Mouse (Mus musculus): ENCODE measurements at regions not wholly inside any gene's neighbourhood (a gene's known extent, or its start where the extent isn't known, plus 50 kb on each side); places are given as distances from the start of the nearest gene placed in this dataset.

GRCm38 (mm10) chr12:17085209-17085574 is 73.7 kb upstream of the 2410004P03Rik start:
- no peaks in the 10 kb centered on the region for H3K27me3 ChIP-seq (ENCODE audit: control insufficient read depth, insufficient read depth, insufficient read length)

GRCm38 (mm10) chr12:17084499-17085208 is 73.1 kb upstream of the 2410004P03Rik start:
- no peak for TF ChIP-seq MYOD1 (IDR thresholded peaks at IDR 0.05; ENCODE audit: control insufficient read depth, insufficient read length, low read depth)
- TF ChIP-seq MAX (IDR thresholded peaks at IDR 0.05): no peak
- TF ChIP-seq FOSL1 (IDR thresholded peaks at IDR 0.05; ENCODE audit: insufficient read depth, low read length, poor library complexity, severe bottlenecking): no peak
- no peak for TF ChIP-seq MYOG (IDR thresholded peaks at IDR 0.05; ENCODE audit: control insufficient read depth, extremely low read depth, insufficient read length)
- no peak for TF ChIP-seq CEBPB (IDR thresholded peaks at IDR 0.05; ENCODE audit: low read depth)
- TF ChIP-seq USF1 (IDR thresholded peaks at IDR 0.05; ENCODE audit: low read depth): no peak

More at GRCm38 (mm10) chr12:17085209-17085574, 73.7 kb upstream of the 2410004P03Rik start:
- Histone ChIP-seq H3K36me3 (ENCODE audit: control insufficient read depth, insufficient read depth) (no peaks in the 10 kb centered on the region), H3K79me2 (ENCODE audit: control insufficient read depth, insufficient read depth) (no peaks in the 10 kb centered on the region), H3K79me3 (ENCODE audit: low read depth) (no peaks in the 10 kb centered on the region), H3ac (ENCODE audit: control insufficient read depth, insufficient read length, low read depth) (no peak overlapping the region), H3K4me3 (ENCODE audit: insufficient read depth, poor library complexity, severe bottlenecking) (no peak overlapping the region)
- TF ChIP-seq USF1 (IDR thresholded peaks at IDR 0.05; ENCODE audit: low read depth) (no peak), FOSL1 (IDR thresholded peaks at IDR 0.05; ENCODE audit: insufficient read depth, low read length, poor library complexity, severe bottlenecking) (no peak), CEBPB (IDR thresholded peaks at IDR 0.05; ENCODE audit: low read depth) (no peak), MAX (IDR thresholded peaks at IDR 0.05) (no peak)

GRCm38 (mm10) chr12:17071691-17072454 is 60.3 kb upstream of the 2410004P03Rik start:
- H3K79me3 ChIP-seq (ENCODE audit: low read depth): no peaks in the 10 kb centered on the region
- H3ac ChIP-seq (ENCODE audit: control insufficient read depth, insufficient read length, low read depth): no peak overlapping the region
- no peaks in the 10 kb centered on the region for H3K79me2 ChIP-seq (ENCODE audit: control insufficient read depth, insufficient read depth)
- no peak for TF ChIP-seq USF1 (IDR thresholded peaks at IDR 0.05; ENCODE audit: low read depth)
- no peak for TF ChIP-seq MYOG (IDR thresholded peaks at IDR 0.05; ENCODE audit: control insufficient read depth, extremely low read depth, insufficient read length)
- TF ChIP-seq MAX (IDR thresholded peaks at IDR 0.05): no peak
- TF ChIP-seq MYOD1 (IDR thresholded peaks at IDR 0.05; ENCODE audit: control insufficient read depth, insufficient read length, low read depth): no peak
- TF ChIP-seq CTCF (IDR thresholded peaks at IDR 0.05; ENCODE audit: control insufficient read depth, insufficient read depth, insufficient read length): no peak
- H3K36me3 ChIP-seq (ENCODE audit: control insufficient read depth, insufficient read depth): no peaks in the 10 kb centered on the region
- no peak overlapping the region for H3K4me3 ChIP-seq (ENCODE audit: insufficient read depth, poor library complexity, severe bottlenecking)
- H3K27me3 ChIP-seq (ENCODE audit: control insufficient read depth, insufficient read depth, insufficient read length): no peaks in the 10 kb centered on the region

More at GRCm38 (mm10) chr12:17084499-17085208, 73.1 kb upstream of the 2410004P03Rik start:
- Histone ChIP-seq H3K79me3 (ENCODE audit: low read depth) (no peaks in the 10 kb centered on the region), H3ac (ENCODE audit: control insufficient read depth, insufficient read length, low read depth) (no peak overlapping the region), H3K79me2 (ENCODE audit: control insufficient read depth, insufficient read depth) (no peaks in the 10 kb centered on the region), H3K36me3 (ENCODE audit: control insufficient read depth, insufficient read depth) (no peaks in the 10 kb centered on the region), H3K4me3 (ENCODE audit: insufficient read depth, poor library complexity, severe bottlenecking) (no peak overlapping the region), H3K27me3 (ENCODE audit: control insufficient read depth, insufficient read depth, insufficient read length) (no peaks in the 10 kb centered on the region)

GRCm38 (mm10) chr12:17069808-17070207 is 58.3 kb upstream of the 2410004P03Rik start:
- no peaks in the 10 kb centered on the region for H3K27me3 ChIP-seq (ENCODE audit: control insufficient read depth, insufficient read depth, insufficient read length)
- no peaks in the 10 kb centered on the region for H3K79me3 ChIP-seq (ENCODE audit: low read depth)
- TF ChIP-seq CEBPB (IDR thresholded peaks at IDR 0.05; ENCODE audit: low read depth): no peak
- TF ChIP-seq MAX (IDR thresholded peaks at IDR 0.05): no peak
- no peak for TF ChIP-seq CTCF (IDR thresholded peaks at IDR 0.05; ENCODE audit: control insufficient read depth, insufficient read depth, insufficient read length)
- TF ChIP-seq USF1 (IDR thresholded peaks at IDR 0.05; ENCODE audit: low read depth): no peak
- no peak for TF ChIP-seq MYOD1 (IDR thresholded peaks at IDR 0.05; ENCODE audit: control insufficient read depth, insufficient read length, low read depth)
- no peak for TF ChIP-seq FOSL1 (IDR thresholded peaks at IDR 0.05; ENCODE audit: insufficient read depth, low read length, poor library complexity, severe bottlenecking)
- TF ChIP-seq MYOG (IDR thresholded peaks at IDR 0.05; ENCODE audit: control insufficient read depth, extremely low read depth, insufficient read length): no peak
- H3K4me3 ChIP-seq (ENCODE audit: insufficient read depth, poor library complexity, severe bottlenecking): no peak overlapping the region
- no peak overlapping the region for H3ac ChIP-seq (ENCODE audit: control insufficient read depth, insufficient read length, low read depth)
- H3K36me3 ChIP-seq (ENCODE audit: control insufficient read depth, insufficient read depth): no peaks in the 10 kb centered on the region
- no peaks in the 10 kb centered on the region for H3K79me2 ChIP-seq (ENCODE audit: control insufficient read depth, insufficient read depth)

GRCm38 (mm10) chr12:17069161-17069560 is 57.6 kb upstream of the 2410004P03Rik start:
- H3K36me3 ChIP-seq (ENCODE audit: control insufficient read depth, insufficient read depth): no peaks in the 10 kb centered on the region
- TF ChIP-seq FOSL1 (IDR thresholded peaks at IDR 0.05; ENCODE audit: insufficient read depth, low read length, poor library complexity, severe bottlenecking): no peak
- TF ChIP-seq USF1 (IDR thresholded peaks at IDR 0.05; ENCODE audit: low read depth): no peak
- no peak for TF ChIP-seq CEBPB (IDR thresholded peaks at IDR 0.05; ENCODE audit: low read depth)
- TF ChIP-seq MYOD1 (IDR thresholded peaks at IDR 0.05; ENCODE audit: control insufficient read depth, insufficient read length, low read depth): no peak
- H3K4me3 ChIP-seq (ENCODE audit: insufficient read depth, poor library complexity, severe bottlenecking): no peak overlapping the region
- no peaks in the 10 kb centered on the region for H3K79me2 ChIP-seq (ENCODE audit: control insufficient read depth, insufficient read depth)
- no peak overlapping the region for H3ac ChIP-seq (ENCODE audit: control insufficient read depth, insufficient read length, low read depth)
- H3K27me3 ChIP-seq (ENCODE audit: control insufficient read depth, insufficient read depth, insufficient read length): no peaks in the 10 kb centered on the region
- H3K79me3 ChIP-seq (ENCODE audit: low read depth): no peaks in the 10 kb centered on the region

GRCm38 (mm10) chr12:17063920-17064319 is 52.4 kb upstream of the 2410004P03Rik start:
- no peak overlapping the region for H3ac ChIP-seq (ENCODE audit: control insufficient read depth, insufficient read length, low read depth)
- TF ChIP-seq CTCF (IDR thresholded peaks at IDR 0.05; ENCODE audit: control insufficient read depth, insufficient read depth, insufficient read length) (no peak), USF1 (IDR thresholded peaks at IDR 0.05; ENCODE audit: low read depth) (no peak), CEBPB (IDR thresholded peaks at IDR 0.05; ENCODE audit: low read depth) (no peak), FOSL1 (IDR thresholded peaks at IDR 0.05; ENCODE audit: insufficient read depth, low read length, poor library complexity, severe bottlenecking) (no peak), MYOD1 (IDR thresholded peaks at IDR 0.05; ENCODE audit: control insufficient read depth, insufficient read length, low read depth) (no peak), MAX (IDR thresholded peaks at IDR 0.05) (no peak), MYOG (IDR thresholded peaks at IDR 0.05; ENCODE audit: control insufficient read depth, extremely low read depth, insufficient read length) (no peak)
- H3K4me3 ChIP-seq (ENCODE audit: insufficient read depth, poor library complexity, severe bottlenecking): no peak overlapping the region
- no peaks in the 10 kb centered on the region for H3K27me3 ChIP-seq (ENCODE audit: control insufficient read depth, insufficient read depth, insufficient read length)
- no peaks in the 10 kb centered on the region for H3K79me2 ChIP-seq (ENCODE audit: control insufficient read depth, insufficient read depth)
- no peaks in the 10 kb centered on the region for H3K36me3 ChIP-seq (ENCODE audit: control insufficient read depth, insufficient read depth)
- no peaks in the 10 kb centered on the region for H3K79me3 ChIP-seq (ENCODE audit: low read depth)
